Mouse (Mus musculus) megakaryocyte, embryonic 14.5 days (primary cell): ENCODE measurements at regions not wholly inside any gene's neighbourhood (a gene's known extent, or its start where the extent isn't known, plus 50 kb on each side); places are given as distances from the start of the nearest gene placed in this dataset.

Source experiments
- FLI1 ChIP-seq: IDR thresholded peaks from 2 replicates; pipeline ENCODE4 v1.6.1; 2012; ENCODE audit warnings: low read length, inconsistent platforms, mixed read lengths
- GATA1 ChIP-seq: IDR thresholded peaks from 3 replicates; pipeline ENCODE4 v1.6.1; 2012; ENCODE audit warnings: mixed read lengths, low read length, inconsistent platforms, borderline replicate concordance

GRCm38 (mm10) chr10:84312656-84313055 is 127.7 kb downstream of the Nuak1 start:
- TF ChIP-seq GATA1 = no peak
- TF ChIP-seq FLI1 = no peak
